Mouse (Mus musculus): ENCODE results near the gene Pak4.
A peak's percentile ranks its signal among the peaks of the same experiment; 100 is the strongest.
"Not testable (repeated sequence)": the region's sequence is repeated elsewhere in the genome, so short reads cannot be mapped to it uniquely, and the experiment has no call there.

The Pak4 gene

DNA sequence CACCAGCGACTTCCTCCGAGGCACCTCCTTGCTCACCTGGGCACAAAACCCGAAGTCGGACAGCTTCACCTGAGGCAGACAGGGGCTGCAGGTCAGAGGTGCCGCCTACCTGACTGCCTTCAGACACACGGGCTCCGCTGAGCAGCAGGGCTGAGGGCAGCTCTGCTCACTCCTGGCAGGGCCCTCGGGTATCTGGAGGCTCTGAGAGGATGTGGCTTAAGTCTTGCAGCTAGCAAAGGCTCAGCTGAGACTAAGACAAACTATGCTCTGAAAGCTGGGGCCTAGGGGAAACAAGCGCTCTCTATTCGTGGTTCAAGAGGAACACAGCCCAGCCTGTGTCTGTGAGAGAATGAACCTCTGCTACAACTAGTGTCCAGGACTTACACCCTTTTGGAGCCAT lies 37.1 kb downstream of the Pak4 start:
- DNase-seq = no peak

DNA sequence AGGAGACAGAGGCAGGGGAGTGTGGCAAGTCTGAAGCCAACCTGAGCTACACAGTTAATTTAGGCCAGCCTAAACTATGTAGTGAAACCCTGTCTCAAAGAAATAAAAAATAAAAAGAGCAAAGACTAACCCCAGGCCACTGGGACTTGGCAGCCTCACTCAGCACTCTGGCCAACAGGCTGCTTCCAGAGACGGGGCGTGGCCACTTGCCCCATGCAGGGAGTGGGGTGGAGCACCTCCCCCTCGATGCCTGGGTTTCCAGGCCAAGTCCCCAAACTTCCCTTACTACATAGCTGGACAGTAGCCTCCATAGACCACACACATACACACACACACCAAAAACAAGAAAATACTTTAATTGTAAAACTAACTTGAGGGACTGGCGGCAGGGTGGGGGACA lies 39.5 kb downstream of the Pak4 start:
- peak; percentile 72 to 81 for DNase-seq

DNA sequence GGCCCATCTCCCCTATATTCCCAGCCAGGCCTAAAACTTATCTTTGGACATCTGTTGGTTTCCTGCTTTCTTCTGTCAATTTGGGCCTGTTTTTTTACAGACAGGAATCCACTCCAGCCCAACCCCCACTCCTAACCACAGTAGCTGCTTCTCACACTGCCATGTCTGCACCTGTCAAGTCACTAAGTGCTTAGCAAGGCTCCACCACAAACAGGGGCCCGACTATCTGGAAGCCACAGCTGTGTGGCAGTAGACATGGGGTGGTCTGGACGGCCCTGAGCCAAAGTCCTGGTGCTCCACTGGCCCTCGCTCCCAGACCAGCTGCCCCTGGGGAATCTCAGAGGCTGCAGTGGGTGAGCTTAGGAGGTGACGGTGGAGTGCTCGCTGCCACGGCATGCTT lies 40.3 kb downstream of the Pak4 start:
- DNase-seq = no peak

DNA sequence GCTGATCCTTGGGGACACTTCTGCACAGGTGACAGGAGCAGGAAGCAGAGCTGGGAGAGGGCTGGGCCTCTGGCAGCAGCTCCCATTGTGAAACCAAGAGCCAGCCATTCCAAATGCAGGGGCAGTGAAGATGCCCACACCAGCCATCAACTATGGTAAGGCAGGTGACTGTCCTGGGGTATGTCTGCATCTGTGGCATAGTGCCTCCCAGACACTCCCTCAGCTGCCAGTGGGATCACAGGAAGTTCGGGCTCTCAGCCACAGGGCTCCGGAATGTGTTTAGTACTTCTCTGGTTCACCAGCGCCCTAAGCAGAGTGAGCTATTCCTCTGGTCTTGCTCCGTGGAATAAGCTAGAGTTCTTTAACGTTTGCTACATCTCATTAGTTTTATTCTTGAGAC lies 40.9 kb downstream of the Pak4 start:
- no peak for DNase-seq

DNA sequence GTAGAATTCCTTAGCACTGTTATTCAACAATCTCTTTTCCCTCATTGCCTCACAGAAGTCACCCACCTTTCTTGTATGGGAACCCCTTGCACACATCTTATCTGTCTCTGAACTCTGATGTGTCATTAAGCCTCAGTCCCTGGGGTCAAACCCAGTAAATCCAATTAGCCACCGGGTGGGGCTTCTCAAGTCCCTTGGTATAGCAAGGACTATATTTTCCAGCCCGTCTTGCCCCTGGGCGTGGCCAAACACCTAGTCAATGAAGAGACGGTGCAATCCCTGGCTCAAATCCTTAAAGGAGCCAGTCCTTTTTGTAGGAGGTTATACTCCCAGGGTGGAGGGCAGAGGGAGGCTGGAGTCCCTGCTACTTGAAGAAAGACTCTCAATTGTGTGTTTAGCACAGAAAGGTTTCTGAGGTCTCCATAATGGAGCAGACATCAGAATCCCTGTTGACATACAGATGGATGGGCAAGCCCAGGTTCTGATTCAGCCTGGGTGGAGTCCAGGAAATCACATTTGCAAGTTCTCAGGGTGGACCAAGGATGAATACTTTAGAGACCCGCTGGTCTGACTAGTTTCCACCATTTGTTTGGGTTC lies 41.9 kb downstream of the Pak4 start:
- DNase-seq = no peak

DNA sequence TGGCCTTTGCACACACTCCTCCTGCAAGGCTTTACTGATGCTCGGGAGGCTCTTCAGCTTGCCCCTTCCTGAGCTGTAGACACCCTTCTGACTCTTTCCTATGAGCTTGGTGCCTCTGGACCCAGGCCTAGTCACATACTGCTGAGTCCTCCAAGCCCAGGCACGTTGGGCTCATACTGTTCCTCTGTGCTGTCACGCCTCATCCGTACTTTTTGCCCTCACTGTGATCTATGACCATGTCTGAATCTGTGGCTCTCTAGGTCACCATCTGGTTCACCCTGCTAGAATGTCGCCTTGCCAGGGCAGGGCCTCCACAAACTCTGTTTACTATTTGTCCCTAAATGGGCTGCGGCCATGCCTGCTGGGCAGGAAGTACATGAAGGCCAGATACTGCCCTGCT lies 44.9 kb downstream of the Pak4 start:
- DNase-seq = no peak

DNA sequence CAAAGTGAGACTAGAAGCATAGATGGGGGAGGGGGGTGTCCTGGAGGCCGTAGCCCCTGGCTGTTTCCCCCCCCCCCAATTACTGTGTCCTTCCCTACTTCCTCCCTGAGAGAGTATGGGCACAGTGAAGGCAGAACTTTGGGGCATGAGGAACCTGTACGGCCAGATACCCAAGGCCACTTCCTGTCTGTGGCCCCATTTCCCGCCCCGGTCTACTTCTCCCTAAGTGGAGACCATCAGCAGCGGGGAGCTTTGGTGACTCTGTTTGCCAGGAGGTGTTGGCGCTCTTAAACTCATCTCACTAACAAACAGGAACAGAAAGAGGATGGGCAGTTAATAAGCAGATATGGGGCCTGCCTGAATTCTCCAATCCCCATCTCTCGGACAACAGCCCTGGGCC lies 50.4 kb downstream of the Pak4 start:
- DNase-seq = no peak

DNA sequence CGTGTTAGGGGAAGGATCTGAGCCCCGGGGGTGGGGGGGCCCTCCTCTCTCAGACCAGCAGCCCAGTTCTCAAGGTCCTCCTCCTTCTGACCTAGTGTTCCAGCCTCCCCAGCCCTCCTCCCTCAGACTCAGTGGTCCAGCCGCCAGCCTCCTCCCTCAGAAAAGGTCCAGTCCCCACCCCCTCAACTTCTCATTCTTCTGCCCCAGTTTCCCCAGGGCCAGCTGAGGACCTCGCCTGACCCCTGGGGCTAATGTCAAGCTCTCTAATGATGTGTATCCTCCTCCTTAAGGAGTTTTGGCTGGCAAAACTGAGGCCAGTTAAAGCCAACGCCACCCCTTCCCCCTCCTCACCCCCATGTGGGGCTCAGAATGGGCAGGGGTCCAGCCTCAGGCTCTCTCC lies 50.8 kb downstream of the Pak4 start, which contains the start of gene Nccrp1:
TSS of gene Nccrp1 (minus strand) at position 101 of the 400 bp plus-strand sequence.
- no peak for DNase-seq

DNA sequence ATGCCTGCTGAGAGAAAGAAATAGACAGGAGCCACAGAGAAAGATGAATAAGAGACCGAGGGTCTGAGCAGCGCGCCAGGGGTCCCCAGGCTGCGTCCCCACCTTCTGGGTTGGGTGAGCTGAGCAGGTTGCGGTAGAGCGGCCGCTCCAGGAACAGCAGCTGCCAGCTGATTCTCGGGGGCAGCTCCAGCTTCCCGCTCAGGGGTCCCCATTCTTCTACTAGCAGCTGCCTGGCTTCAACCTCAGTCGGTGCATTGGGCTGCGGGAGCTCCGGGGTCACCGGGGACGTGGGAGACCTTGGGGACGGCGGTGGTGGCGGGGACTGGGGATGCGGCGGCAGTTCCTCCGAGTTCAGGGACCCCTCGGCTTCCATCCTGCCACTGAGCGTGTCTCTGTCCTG lies 51.3 kb downstream of the Pak4 start:
- no peak for DNase-seq

DNA sequence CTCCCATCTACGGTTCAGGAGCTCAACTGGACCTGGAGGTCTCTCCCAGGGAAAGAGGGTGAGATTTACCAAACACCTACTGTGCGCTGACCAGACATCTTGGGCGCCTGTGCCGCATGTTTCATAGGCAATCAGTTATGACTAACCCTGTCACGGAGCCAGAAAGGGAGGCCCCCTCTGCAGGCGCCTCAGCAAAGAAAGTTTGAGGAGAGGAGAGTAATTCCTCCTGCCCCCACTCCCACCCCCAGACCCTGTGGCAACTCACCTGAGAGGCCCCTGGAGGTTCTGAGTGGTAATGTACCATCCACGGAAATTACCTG lies 52.1 kb downstream of the Pak4 start:
- DNase-seq = no peak

DNA sequence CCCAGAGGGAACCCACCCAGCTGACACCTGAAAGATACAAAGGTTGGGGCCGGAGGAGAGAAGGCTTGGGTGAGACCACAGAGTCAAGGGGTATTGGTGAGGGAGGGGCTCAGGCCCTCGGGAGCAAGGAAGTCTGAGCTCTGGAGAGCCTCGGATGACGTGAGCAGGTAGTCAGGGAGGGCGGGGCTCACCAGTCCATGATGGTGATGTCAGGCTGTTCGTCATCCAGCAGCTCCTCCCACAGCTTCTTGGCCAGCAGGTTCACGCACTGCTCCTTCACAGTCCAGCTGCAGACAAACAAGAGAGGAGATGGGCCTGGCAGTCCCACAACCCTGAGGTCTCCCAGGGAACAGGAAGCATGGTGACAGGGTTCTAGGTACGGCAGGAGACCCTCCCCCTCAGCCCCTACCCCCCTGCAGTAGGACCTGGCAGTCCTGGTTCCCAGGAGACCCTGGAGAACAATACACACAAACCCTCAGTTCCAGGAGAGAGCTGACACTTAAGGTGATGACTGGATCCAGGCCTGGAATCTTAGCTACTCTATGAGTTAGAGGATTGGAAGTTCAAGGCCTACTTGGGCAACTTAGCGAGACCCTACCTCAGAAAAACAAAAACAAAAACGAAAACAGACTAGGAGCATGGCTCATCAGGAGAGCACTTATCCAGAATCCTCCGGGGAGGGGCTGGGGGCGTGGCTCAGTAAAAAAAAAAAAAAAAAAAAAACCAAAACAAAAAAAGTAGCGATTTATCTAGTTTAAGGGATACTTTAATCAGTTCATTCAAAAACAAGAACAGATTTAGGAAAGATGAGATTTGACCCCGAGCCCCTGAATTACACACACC lies 52.7 kb downstream of the Pak4 start:
- DNase-seq = peak; percentile 41 to 57

DNA sequence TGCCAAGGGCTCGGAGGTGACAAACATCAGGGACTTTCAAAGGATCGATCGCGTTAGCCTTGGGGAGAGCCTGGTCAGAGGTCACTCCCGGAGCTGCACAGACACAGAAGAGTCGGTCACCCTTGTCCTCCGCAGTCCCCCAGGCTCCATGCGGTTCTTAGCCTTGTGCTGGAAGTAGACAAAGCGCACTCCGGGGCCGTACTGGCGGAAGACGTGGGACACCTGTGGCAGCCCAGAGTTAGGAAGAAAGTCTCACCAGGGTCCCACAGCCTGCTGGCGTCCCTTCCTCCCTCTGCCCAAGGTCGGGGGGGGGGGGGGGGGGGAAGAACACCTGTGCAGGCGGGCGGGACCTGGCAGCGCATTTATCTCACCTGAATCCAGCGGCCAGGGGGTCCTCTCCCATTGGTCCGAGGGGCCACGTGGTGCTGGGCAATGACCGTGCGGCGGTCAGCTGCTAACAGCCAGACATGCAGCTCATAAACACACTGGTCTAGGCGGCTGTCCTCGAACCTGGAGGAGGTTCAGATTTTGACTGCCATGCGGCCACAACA lies 53.9 kb downstream of the Pak4 start:
- DNase-seq = peak; percentile 45 to 66

DNA sequence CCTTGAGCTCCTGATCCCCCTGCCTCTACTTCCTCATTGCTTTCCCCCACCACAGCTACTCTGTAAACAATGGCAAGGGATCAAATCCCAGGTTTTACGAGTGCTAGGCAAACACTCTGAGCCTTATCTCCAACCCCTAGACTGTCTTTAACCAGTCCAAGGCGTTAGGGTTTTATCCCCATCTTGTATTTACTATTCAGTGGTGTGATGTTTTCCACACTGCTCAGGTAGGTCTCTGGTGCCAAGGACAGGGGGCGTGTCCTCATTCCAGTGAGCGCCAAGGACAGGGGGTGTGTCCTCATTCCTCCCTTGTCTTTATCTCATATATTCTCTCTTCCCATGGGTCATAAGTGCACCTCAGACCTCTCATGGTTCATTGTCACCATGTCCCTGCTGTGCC lies 57.5 kb downstream of the Pak4 start, which contains the start of gene Sycn:
TSS of gene Sycn (plus strand) at position 360 of the 400 bp plus-strand sequence.
- no peak for DNase-seq

DNA sequence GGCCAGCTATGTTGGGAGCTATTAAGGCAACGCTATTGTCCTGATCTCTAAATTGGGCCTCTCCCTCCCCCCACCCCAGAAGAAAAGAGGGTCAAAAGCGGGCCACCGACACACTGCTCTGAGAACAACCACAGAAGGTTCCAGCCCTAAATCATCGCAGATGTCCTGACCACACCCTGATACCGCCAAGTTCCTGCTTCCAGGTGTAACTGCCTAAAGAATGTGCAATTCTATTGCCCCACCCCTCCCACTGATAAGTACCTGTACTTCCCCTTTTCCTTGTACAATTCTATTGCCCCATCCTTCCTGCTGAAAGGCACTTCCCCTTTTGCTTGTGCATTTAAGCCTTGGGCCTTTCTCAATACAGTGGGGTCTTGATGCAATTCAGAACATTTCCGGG lies 59.1 kb downstream of the Pak4 start:
- DNase-seq = not testable (repeated sequence)

DNA sequence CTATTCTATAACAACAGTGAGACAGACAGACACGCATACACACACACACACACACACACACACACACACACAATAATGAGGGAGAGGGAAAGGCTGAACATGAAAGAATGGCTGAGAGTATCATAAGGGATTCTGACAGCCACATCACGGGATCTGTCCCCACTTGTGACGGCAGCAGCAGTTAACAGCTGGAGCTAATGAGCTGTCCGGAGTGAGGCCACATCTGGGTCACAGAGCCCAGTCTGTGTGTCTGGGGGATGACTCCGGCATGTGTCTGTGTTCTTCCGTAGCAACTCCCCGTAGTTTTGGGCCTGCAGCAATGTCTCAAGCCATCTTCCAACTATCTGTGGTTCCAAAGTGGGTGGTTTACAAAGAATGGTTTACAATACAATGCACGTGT lies 66.0 kb downstream of the Pak4 start:
- no peak for DNase-seq

DNA sequence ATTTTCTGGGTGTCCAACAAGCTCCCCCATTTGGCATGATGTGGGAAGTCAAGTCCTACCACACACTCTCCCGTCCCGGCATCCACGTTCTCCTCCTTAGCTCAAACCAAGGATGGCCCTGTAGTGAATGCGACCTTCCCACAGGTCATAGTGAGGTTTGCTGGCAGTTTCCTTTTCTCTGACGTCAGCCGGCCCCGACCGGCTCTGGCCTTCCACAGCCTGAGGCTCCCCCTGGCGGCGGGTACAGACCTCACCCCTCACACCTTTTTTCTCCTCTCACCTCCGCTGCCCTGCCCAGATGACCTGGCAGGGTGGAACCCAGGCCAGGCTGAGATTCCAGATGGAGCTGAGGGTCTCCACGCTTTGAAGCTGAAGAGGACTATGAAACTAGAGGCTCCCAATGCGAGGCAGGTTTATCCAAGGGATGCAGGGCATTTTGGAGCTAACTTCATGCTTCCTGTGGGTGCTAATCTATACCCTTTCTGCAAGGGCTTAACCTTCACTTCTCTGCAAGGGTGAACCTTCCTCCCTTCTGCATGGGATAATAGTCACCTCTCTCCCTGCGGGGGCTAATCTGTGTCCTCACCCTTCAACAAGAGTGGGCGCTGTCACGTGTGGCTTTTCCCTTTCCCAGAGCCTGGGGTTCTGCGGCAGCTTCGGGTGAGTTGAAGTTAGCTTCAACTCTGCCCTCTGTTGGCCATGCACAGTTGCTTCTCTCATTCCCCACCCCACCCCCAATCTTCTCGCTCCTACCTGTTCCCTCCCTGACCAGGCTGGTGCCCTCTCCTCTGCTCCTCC lies 69.9 kb downstream of the Pak4 start:
- DNase-seq = peak; percentile 90 to 91

DNA sequence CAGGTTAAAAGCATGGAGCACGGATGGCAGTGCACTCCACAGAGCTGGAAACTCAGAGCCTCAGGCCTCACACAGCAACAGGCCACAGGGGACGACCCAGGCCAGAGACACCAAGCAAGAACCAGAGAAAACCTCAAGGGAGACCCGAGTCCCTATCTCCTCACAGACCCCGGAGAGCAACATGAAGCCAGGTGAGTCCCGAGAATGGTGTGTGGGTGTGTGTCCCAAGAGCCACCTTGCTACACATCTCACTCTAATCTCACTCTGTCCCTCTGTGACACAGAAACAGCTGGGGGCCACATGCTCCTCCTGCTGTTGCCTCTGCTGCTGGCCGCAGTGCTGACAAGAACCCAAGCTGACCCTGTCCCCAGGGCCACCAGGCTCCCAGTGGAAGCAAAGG lies 75.4 kb downstream of the Pak4 start, which contains the start of gene Ifnl3:
TSS of gene Ifnl3 (plus strand) at position 301 of the 400 bp plus-strand sequence.
- DNase-seq = not testable (repeated sequence)

DNA sequence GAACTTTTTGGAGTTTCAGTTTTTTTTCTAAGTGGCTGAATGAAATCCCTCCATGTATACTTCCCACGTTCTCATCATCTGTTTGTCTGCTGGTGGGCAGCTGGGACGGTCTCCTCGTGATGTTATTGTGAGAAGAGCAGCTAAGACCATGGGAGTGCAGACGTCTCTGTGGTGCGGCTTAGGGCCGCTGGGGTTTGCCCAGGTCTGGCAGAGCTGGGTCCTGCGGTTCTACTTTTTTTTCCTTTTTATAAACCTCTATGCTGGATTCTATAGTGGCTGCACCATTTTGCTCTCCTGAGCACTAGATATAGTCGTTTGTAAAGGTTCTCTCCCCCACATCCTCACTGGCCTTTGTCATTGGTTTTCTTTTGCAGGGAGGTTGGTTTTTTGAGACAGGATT lies 86.5 kb downstream of the Pak4 start:
- no peak for DNase-seq

DNA sequence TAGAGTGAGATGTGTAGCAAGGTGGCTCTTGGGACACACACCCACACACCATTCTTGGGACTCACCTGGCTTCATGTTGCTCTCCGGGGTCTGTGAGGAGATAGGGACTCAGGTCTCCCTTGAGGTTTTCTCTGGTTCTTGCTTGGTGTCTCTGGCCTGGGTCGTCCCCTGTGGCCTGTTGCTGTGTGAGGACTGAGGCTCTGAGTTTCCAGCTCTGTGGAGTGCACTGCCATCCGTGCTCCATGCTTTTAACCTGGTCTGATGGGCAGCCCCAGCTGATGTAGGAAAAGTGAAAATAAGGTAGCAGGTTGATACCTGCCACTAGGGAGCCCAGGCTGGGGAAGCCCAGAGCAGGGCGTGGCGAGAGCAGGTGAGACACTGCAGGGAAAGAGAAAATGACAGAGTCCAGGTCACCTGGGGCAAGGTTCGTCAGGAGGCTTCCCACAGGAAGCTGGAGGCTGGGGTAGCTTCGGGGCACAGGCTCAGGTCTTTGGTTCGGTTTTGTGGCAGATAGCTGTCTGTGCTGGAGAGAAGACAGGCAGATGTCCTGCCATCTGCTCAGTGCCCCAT lies 87.5 kb downstream of the Pak4 start, which contains the start of gene Ifnl2:
TSS of gene Ifnl2 (minus strand) at position 51 of the 570 bp plus-strand sequence.
- not testable (repeated sequence) for DNase-seq

DNA sequence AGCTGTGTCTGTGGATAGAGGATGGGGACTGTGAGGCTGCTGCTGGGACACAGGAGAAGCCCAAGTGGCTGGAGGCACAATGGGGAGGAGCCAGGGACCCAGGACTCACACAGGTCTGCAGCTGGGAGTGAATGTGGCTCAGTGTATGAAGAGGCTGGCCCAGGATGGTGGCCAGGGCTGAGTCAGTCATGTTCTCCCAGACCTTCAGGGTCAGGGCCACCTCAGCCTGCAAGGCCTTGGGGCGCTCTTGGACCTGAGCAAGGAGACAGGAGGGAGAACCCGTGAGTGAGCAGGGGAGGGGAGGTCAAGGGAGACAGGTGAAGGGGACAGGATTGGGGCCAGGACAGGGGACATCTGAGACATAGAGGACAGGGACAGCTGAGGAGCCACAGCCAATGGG lies 88.9 kb downstream of the Pak4 start:
- not testable (repeated sequence) for DNase-seq
